Mouse (Mus musculus) neural tube, embryonic 12.5 days (tissue): ENCODE data around the gene Sez6. TPM values are rescaled to one million over a fixed set of nuclear protein-coding genes. Genes with fewer than 3 reads are reported as not detected.

Source experiments
- ATAC-seq: fragments of 200-750 bp; cut with Nextera tagmentation; 2 replicates; pipeline ENCODE4 v1.8.0; 2017; ENCODE audit warnings: low read depth, mild to moderate bottlenecking, moderate TSS enrichment, moderate library complexity; ENCODE audit not compliant: low FRiP score
- H3K27ac ChIP-seq: fragments of 300-500 bp; sonication (generic); 2 replicates; pipeline ENCODE4 v1.5.1; 2016
- H3K27me3 ChIP-seq: fragments of 300-500 bp; sonication (generic); replicated peaks from 2 replicates; pipeline ENCODE4 v1.6.1; 2016; ENCODE audit warnings: mild to moderate bottlenecking
- H3K36me3 ChIP-seq: fragments of 300-500 bp; sonication (generic); 2 replicates; pipeline ENCODE4 v1.6.1; 2016; ENCODE audit warnings: mild to moderate bottlenecking
- H3K4me1 ChIP-seq: fragments of 300-500 bp; sonication (generic); 2 replicates; pipeline ENCODE4 v1.6.1; 2016
- H3K4me2 ChIP-seq: fragments of 300-500 bp; sonication (generic); replicated peaks from 2 replicates; pipeline ENCODE4 v1.6.1; 2016; ENCODE audit warnings: mild to moderate bottlenecking
- H3K4me3 ChIP-seq: fragments of 300-500 bp; sonication (generic); 2 replicates; pipeline ENCODE4 v1.5.1; 2016
- H3K9ac ChIP-seq: fragments of 300-500 bp; sonication (generic); 2 replicates; pipeline ENCODE4 v1.6.1; 2016; ENCODE audit warnings: mild to moderate bottlenecking
- H3K9me3 ChIP-seq: fragments of 300-500 bp; sonication (generic); 2 replicates; pipeline ENCODE4 v1.6.1; 2016; ENCODE audit warnings: mild to moderate bottlenecking
- WGBS: fragments of 180-500 bp; shearing (Covaris S2); methylation state at CpG from one replicate; pipeline ENCODE4 v1.1.7; 2016; 5-methylcytosine and 5-hydroxymethylcytosine counted together
- polyA plus RNA-seq: library from polyadenylated mRNA; unstranded; fragments of >200 nt; fragmentation: Nextera tagmentation; extraction: Ambion mirVana; gene quantifications from 2 replicates; pipeline ENCODE4 v1.2.1, GENCODE M21; 2016

Sez6 gene
- polyA plus RNA-seq, 1 experiment from 2014 or later = 51.4 TPM

GRCm38 (mm10) chr11:77934111-77934521 is 3.5 kb downstream of the Sez6 start:
- Histone ChIP-seq H3K27me3 (peaks cover 87% of the 10 kb centered on the region), H3K9ac (no peak overlapping the region; the same call in 1 of the 2 replicates), H3K4me3 (peak overlapping the region; percentile 12; the same call in 1 of the 2 replicates), H3K4me2 (peak overlapping the region; percentile 96), H3K27ac (no peak overlapping the region), H3K36me3 (no peaks in the 10 kb centered on the region), H3K4me1 (peaks cover 54% of the 10 kb centered on the region), H3K9me3 (no peaks in the 10 kb centered on the region)
- ATAC-seq = no peak
- WGBS = 1% methylated on average over 4 of the region's 4 CpGs

- Histone ChIP-seq H3K27ac (no peak overlapping the region), H3K4me3 (0 out of 2 replicates have a peak overlapping the region, but pooled peaks have one; percentile 2)
These were observed 4.1 kb downstream of the Sez6 start for GRCm38 (mm10) chr11:77934568-77935311.

GRCm38 (mm10) chr11:77936846-77937245 is 6.2 kb downstream of the Sez6 start:
- Histone ChIP-seq H3K36me3 (no peaks in the 10 kb centered on the region), H3K27me3 (peaks cover 91% of the 10 kb centered on the region), H3K4me1 (peaks cover 38% of the 10 kb centered on the region), H3K9me3 (no peaks in the 10 kb centered on the region), H3K27ac (no peak overlapping the region), H3K4me2 (peak overlapping the region; percentile 27; the same call in 1 of the 2 replicates), H3K4me3 (no peak overlapping the region), H3K9ac (no peak overlapping the region)
- ATAC-seq = no peak
- 16% methylated on average over 8 of the region's 8 CpGs for WGBS

More at GRCm38 (mm10) chr11:77934568-77935311, 4.1 kb downstream of the Sez6 start:
- no peak for ATAC-seq
- Histone ChIP-seq H3K9me3 (no peaks in the 10 kb centered on the region), H3K4me1 (peaks cover 53% of the 10 kb centered on the region), H3K4me2 (peak overlapping the region; percentile 96), H3K9ac (no peak overlapping the region), H3K36me3 (no peaks in the 10 kb centered on the region), H3K27me3 (peaks cover 87% of the 10 kb centered on the region)
- WGBS = 59% methylated on average over 5 of the region's 5 CpGs

- Histone ChIP-seq H3K9ac (no peak overlapping the region), H3K36me3 (no peaks in the 10 kb centered on the region), H3K9me3 (no peaks in the 10 kb centered on the region), H3K27me3 (peaks cover 81% of the 10 kb centered on the region), H3K27ac (no peak overlapping the region), H3K4me2 (no peak overlapping the region), H3K4me1 (peaks cover 38% of the 10 kb centered on the region), H3K4me3 (no peak overlapping the region)
- ATAC-seq = no peak
- 14% methylated on average over 4 of the region's 4 CpGs for WGBS
These were observed 7.2 kb downstream of the Sez6 start for GRCm38 (mm10) chr11:77937649-77938410.

- H3K27ac ChIP-seq = peak overlapping the region; percentile 60
- H3K9me3 ChIP-seq = no peaks in the 10 kb centered on the region
- H3K4me1 ChIP-seq = peaks cover 29% of the 10 kb centered on the region
- peaks cover 65% of the 10 kb centered on the region for H3K27me3 ChIP-seq
- no peak overlapping the region for H3K9ac ChIP-seq
- peak overlapping the region; percentile 2; the same call in 1 of the 2 replicates for H3K4me2 ChIP-seq
- no peaks in the 10 kb centered on the region for H3K36me3 ChIP-seq
- ATAC-seq = 0 out of 2 replicates have a peak, but pooled peaks have one; percentile 25
- WGBS = 17% methylated on average over 5 of the region's 5 CpGs
- H3K4me3 ChIP-seq = no peak overlapping the region
These were observed 11.6 kb downstream of the Sez6 start for GRCm38 (mm10) chr11:77942230-77942629.

GRCm38 (mm10) chr11:77947860-77948259 is 17.3 kb downstream of the Sez6 start:
- Histone ChIP-seq H3K9me3 (no peaks in the 10 kb centered on the region), H3K27me3 (peaks cover 67% of the 10 kb centered on the region), H3K4me2 (peak overlapping the region; percentile 26), H3K27ac (no peak overlapping the region), H3K36me3 (no peaks in the 10 kb centered on the region), H3K4me3 (no peak overlapping the region), H3K4me1 (peaks cover 23% of the 10 kb centered on the region), H3K9ac (no peak overlapping the region)
- ATAC-seq = peak; percentile 63; the same call in 1 of the 2 replicates
- WGBS = 1% methylated on average over 9 of the region's 9 CpGs

- H3K4me3 ChIP-seq = no peak overlapping the region
- no peak for ATAC-seq
- H3K9ac ChIP-seq = no peak overlapping the region
- H3K9me3 ChIP-seq = no peaks in the 10 kb centered on the region
- peaks cover 80% of the 10 kb centered on the region for H3K27me3 ChIP-seq
- no peak overlapping the region for H3K4me2 ChIP-seq
- no peak overlapping the region for H3K27ac ChIP-seq
- peaks cover 18% of the 10 kb centered on the region for H3K4me1 ChIP-seq
- peaks cover 6% of the 10 kb centered on the region; the same call in 1 of the 2 replicates for H3K36me3 ChIP-seq
- WGBS = 54% methylated on average over 12 of the region's 12 CpGs
These were observed 19.6 kb downstream of the Sez6 start for GRCm38 (mm10) chr11:77950125-77950685.

- Histone ChIP-seq H3K27me3 (peaks cover 80% of the 10 kb centered on the region), H3K36me3 (peaks cover 6% of the 10 kb centered on the region; the same call in 1 of the 2 replicates), H3K4me2 (no peak overlapping the region), H3K4me3 (no peak overlapping the region), H3K9me3 (no peaks in the 10 kb centered on the region), H3K4me1 (peaks cover 18% of the 10 kb centered on the region), H3K27ac (no peak overlapping the region), H3K9ac (no peak overlapping the region)
- ATAC-seq = no peak
- WGBS = 73% methylated on average over 5 of the region's 5 CpGs
These were observed 20.2 kb downstream of the Sez6 start for GRCm38 (mm10) chr11:77950797-77951228.

GRCm38 (mm10) chr11:77953671-77954070 is 23.1 kb downstream of the Sez6 start:
- Histone ChIP-seq H3K36me3 (peaks cover 6% of the 10 kb centered on the region; the same call in 1 of the 2 replicates), H3K27me3 (peaks cover 87% of the 10 kb centered on the region), H3K4me1 (no peaks in the 10 kb centered on the region), H3K9me3 (no peaks in the 10 kb centered on the region), H3K9ac (no peak overlapping the region), H3K27ac (no peak overlapping the region), H3K4me2 (no peak overlapping the region), H3K4me3 (no peak overlapping the region)
- no peak for ATAC-seq
- 50% methylated on average over 9 of the region's 9 CpGs for WGBS

- Histone ChIP-seq H3K4me1 (peaks cover 9% of the 10 kb centered on the region; the same call in 1 of the 2 replicates), H3K9ac (no peak overlapping the region), H3K4me3 (no peak overlapping the region), H3K27ac (no peak overlapping the region), H3K9me3 (no peaks in the 10 kb centered on the region), H3K36me3 (peaks cover 6% of the 10 kb centered on the region; the same call in 1 of the 2 replicates), H3K27me3 (peaks cover 90% of the 10 kb centered on the region), H3K4me2 (no peak overlapping the region)
- 58% methylated on average over 3 of the region's 3 CpGs for WGBS
- no peak for ATAC-seq
These were observed 25.8 kb downstream of the Sez6 start for GRCm38 (mm10) chr11:77956428-77956827.

GRCm38 (mm10) chr11:77958268-77958667 is 27.7 kb downstream of the Sez6 start:
- Histone ChIP-seq H3K27ac (no peak overlapping the region), H3K36me3 (peaks cover 6% of the 10 kb centered on the region; the same call in 1 of the 2 replicates), H3K4me1 (peaks cover 9% of the 10 kb centered on the region; the same call in 1 of the 2 replicates), H3K9ac (no peak overlapping the region), H3K4me2 (no peak overlapping the region), H3K27me3 (peaks cover 96% of the 10 kb centered on the region), H3K4me3 (no peak overlapping the region), H3K9me3 (no peaks in the 10 kb centered on the region)
- 74% methylated on average over 2 of the region's 2 CpGs for WGBS
- ATAC-seq = no peak

- 74% methylated on average over 9 of the region's 9 CpGs for WGBS
- no peak for ATAC-seq
- H3K27ac ChIP-seq = no peak overlapping the region
- peaks cover 9% of the 10 kb centered on the region; the same call in 1 of the 2 replicates for H3K4me1 ChIP-seq
- peaks cover 89% of the 10 kb centered on the region for H3K27me3 ChIP-seq
- no peak overlapping the region for H3K4me3 ChIP-seq
- H3K4me2 ChIP-seq = no peak overlapping the region
- peaks cover 6% of the 10 kb centered on the region; the same call in 1 of the 2 replicates for H3K36me3 ChIP-seq
- H3K9me3 ChIP-seq = no peaks in the 10 kb centered on the region
- no peak overlapping the region for H3K9ac ChIP-seq
These were observed 28.3 kb downstream of the Sez6 start for GRCm38 (mm10) chr11:77958932-77959331.
